Mouse (Mus musculus): ENCODE data around the gene Ncln.

GRCm38 (mm10) chr10:81541803-81542202 lies 45.6 kb upstream of the Ncln start:
- TF ChIP-seq CTCF (IDR thresholded peaks at IDR 0.05; ENCODE audit: borderline replicate concordance, extremely low read depth, insufficient read depth, insufficient read length) (no peak), POLR2A (IDR thresholded peaks at IDR 0.05; ENCODE audit: borderline replicate concordance, extremely low read depth, insufficient read depth, insufficient read length, poor library complexity, severe bottlenecking) (no peak)

Data from brain, embryonic 14.5 days (tissue).